Mouse (Mus musculus) liver, postnatal 0 days (tissue): Measurements from ENCODE around the gene Adcy10.

ENCODE experiments used
- CTCF ChIP-seq: sonication (generic); IDR thresholded peaks from 2 replicates; pipeline ENCODE4 v1.5.1; 2016; ENCODE audit warnings: antibody characterized with exemption, low read depth
- EP300 ChIP-seq: IDR thresholded peaks from 2 replicates; pipeline ENCODE4 v1.6.1; 2016; ENCODE audit warnings: antibody characterized with exemption, low read depth, mild to moderate bottlenecking

- peak; percentile 60 for TF ChIP-seq CTCF
- TF ChIP-seq EP300 = no peak
Measured at GRCm38 (mm10) chr1:165579332-165579731, 94.3 kb downstream of the Adcy10 start.
